Mouse (Mus musculus): ENCODE measurements around the gene Pou3f4.
"Not testable (repeated sequence)": the region's sequence is repeated elsewhere in the genome, so short reads cannot be mapped to it uniquely, and the experiment has no call there.

The Pou3f4 gene

GRCm38 (mm10) chrX:110814151-110814571 is at the start of gene Pou3f4:
Pou3f4 (plus strand) TSS chrX:110814280.
- DNase-seq (ENCODE audit: low spot score in 2 of 2): peak; percentile 89 to 93

- no peak for DNase-seq (ENCODE audit: low spot score in 2 of 2)
Observed at GRCm38 (mm10) chrX:110765939-110766338, 48.1 kb upstream of the Pou3f4 start.

GRCm38 (mm10) chrX:110774807-110775206 is 39.3 kb upstream of the Pou3f4 start:
- not testable (repeated sequence) for DNase-seq (ENCODE audit: low spot score in 2 of 2)

- no peak for DNase-seq (ENCODE audit: low spot score in 2 of 2)
Observed at GRCm38 (mm10) chrX:110802502-110802901, 11.6 kb upstream of the Pou3f4 start.

GRCm38 (mm10) chrX:110810001-110810578 is 4.0 kb upstream of the Pou3f4 start:
- DNase-seq (ENCODE audit: low spot score in 2 of 2): no peak

GRCm38 (mm10) chrX:110810753-110811506 is 3.1 kb upstream of the Pou3f4 start:
- DNase-seq (ENCODE audit: low spot score in 2 of 2): no peak

- no peak for DNase-seq (ENCODE audit: low spot score in 2 of 2)
Observed at GRCm38 (mm10) chrX:110812071-110812470, 2.0 kb upstream of the Pou3f4 start.

- no peak for DNase-seq (ENCODE audit: low spot score in 2 of 2)
Observed at GRCm38 (mm10) chrX:110813401-110813800, 679 bp upstream of the Pou3f4 start.

GRCm38 (mm10) chrX:110814592-110815548 is 790 bp downstream of the Pou3f4 start:
- DNase-seq (ENCODE audit: low spot score in 2 of 2): peak; percentile 25 to 36

- DNase-seq (ENCODE audit: low spot score in 2 of 2): peak in 1 of 2 experiments; percentile 25
Observed at GRCm38 (mm10) chrX:110815549-110815930, 1.5 kb downstream of the Pou3f4 start.

- DNase-seq (ENCODE audit: low spot score in 2 of 2): peak; percentile 21 to 22
Observed at GRCm38 (mm10) chrX:110816609-110817008, 2.5 kb downstream of the Pou3f4 start.

- DNase-seq (ENCODE audit: low spot score in 2 of 2): peak in 1 of 2 experiments; percentile 24
Observed at GRCm38 (mm10) chrX:110817211-110817610, 3.1 kb downstream of the Pou3f4 start.

- no peak for DNase-seq (ENCODE audit: low spot score in 2 of 2)
Observed at GRCm38 (mm10) chrX:110837450-110837849, 23.4 kb downstream of the Pou3f4 start.

GRCm38 (mm10) chrX:110851300-110851699 is 37.2 kb downstream of the Pou3f4 start:
- peak in 1 of 2 experiments; percentile 13 for DNase-seq (ENCODE audit: low spot score in 2 of 2)

All from right cerebral cortex, postnatal 10 days (tissue).